In genomic region chr8:108707576-108708281, GRCm38 (mm10) we compare ENCODE assay signal across 8 mouse cellular contexts.
A peak's percentile ranks its signal among the peaks of the same experiment; 100 is the strongest.
DNase-seq lines count a peak whose midpoint lies in the region; ATAC-seq and TF ChIP-seq lines count a peak whose summit lies in the region.

No protein-coding gene starts in this region.

- H3K36me3 ChIP-seq in lung, embryonic 14.5 days (ENCODE audit: insufficient read depth) = no peaks in the 10 kb centered on the region
- no peaks in the 10 kb centered on the region for H3K36me3 ChIP-seq in forebrain, embryonic 12.5 days (replicated peaks)
- H3K36me3 ChIP-seq in limb, embryonic 14.5 days (ENCODE audit: control insufficient read depth, insufficient read depth, low read length) = no peaks in the 10 kb centered on the region
- no peaks in the 10 kb centered on the region for H3K36me3 ChIP-seq in stomach, embryonic 14.5 days (ENCODE audit: control insufficient read depth, insufficient read depth, low read length)

- no peak overlapping the region; the same call in 1 of the 2 replicates for H3K9ac ChIP-seq in lung, embryonic 14.5 days
- peak overlapping the region; percentile 47 for H3K9ac ChIP-seq in forebrain, embryonic 12.5 days
- peak overlapping the region; percentile 100 for H3K9ac ChIP-seq in limb, embryonic 14.5 days (ENCODE audit: low read depth, low read length, severe bottlenecking)
- no peak overlapping the region for H3K9ac ChIP-seq in stomach, embryonic 14.5 days (replicated peaks; ENCODE audit: low read depth, low read length)

- H3K27ac ChIP-seq in lung, embryonic 14.5 days (ENCODE audit: low read depth) = peak overlapping the region; percentile 99
- H3K27ac ChIP-seq in forebrain, embryonic 12.5 days = peak overlapping the region; percentile 75
- H3K27ac ChIP-seq in limb, embryonic 14.5 days (replicated peaks; ENCODE audit: low read depth, low read length) = peak overlapping the region; percentile 100
- peak overlapping the region; percentile 75 for H3K27ac ChIP-seq in stomach, embryonic 14.5 days (ENCODE audit: low read length)

- no peak for TF ChIP-seq POLR2A in limb, embryonic 14.5 days (IDR thresholded peaks at IDR 0.05; ENCODE audit: borderline replicate concordance, extremely low read depth, insufficient read depth, insufficient read length)

- peak; percentile 68 for DNase-seq in lung, embryonic 14.5 days
- no peak for DNase-seq in lung, postnatal 14 days
- DNase-seq in limb, embryonic 14.5 days (ENCODE audit: low spot score) = no peak
- no peak for DNase-seq in layer of hippocampus, adult 18-20 months (ENCODE audit: low spot score in 2 of 2)
- no peak for DNase-seq in layer of hippocampus, postnatal 25 days (ENCODE audit: extremely low spot score in 1 of 2, low spot score in 1 of 2)

- peak overlapping the region; percentile 65 for H3K4me2 ChIP-seq in lung, embryonic 14.5 days
- peak overlapping the region; percentile 75 for H3K4me2 ChIP-seq in forebrain, embryonic 12.5 days
- H3K4me2 ChIP-seq in limb, embryonic 14.5 days (replicated peaks; ENCODE audit: low read depth, low read length, severe bottlenecking) = peak overlapping the region; percentile 62
- peak overlapping the region; percentile 47 for H3K4me2 ChIP-seq in stomach, embryonic 14.5 days (replicated peaks; ENCODE audit: low read depth, low read length)

- 7% methylated on average over 5 of the region's 5 CpGs for WGBS in lung, embryonic 14.5 days
- 12% methylated on average over 5 of the region's 5 CpGs for WGBS in forebrain, embryonic 12.5 days
- 6% methylated on average over 5 of the region's 5 CpGs for WGBS in limb, embryonic 14.5 days
- WGBS in stomach, embryonic 14.5 days = 6% methylated on average over 5 of the region's 5 CpGs

- no peaks in the 10 kb centered on the region for H3K27me3 ChIP-seq in lung, embryonic 14.5 days (ENCODE audit: insufficient read depth, low read length)
- H3K27me3 ChIP-seq in forebrain, embryonic 12.5 days = peaks cover 15% of the 10 kb centered on the region; the same call in 1 of the 2 replicates
- H3K27me3 ChIP-seq in limb, embryonic 14.5 days (ENCODE audit: control insufficient read depth, insufficient read depth, low read length) = no peaks in the 10 kb centered on the region
- no peaks in the 10 kb centered on the region for H3K27me3 ChIP-seq in stomach, embryonic 14.5 days (ENCODE audit: control insufficient read depth, insufficient read depth, low read length)

- TF ChIP-seq CTCF in lung, embryonic 14.5 days (IDR thresholded peaks at IDR 0.05; ENCODE audit: low read depth) = no peak

- no peaks in the 10 kb centered on the region for H3K9me3 ChIP-seq in lung, embryonic 14.5 days (ENCODE audit: low read depth, low read length)
- no peaks in the 10 kb centered on the region for H3K9me3 ChIP-seq in forebrain, embryonic 12.5 days
- no peaks in the 10 kb centered on the region for H3K9me3 ChIP-seq in limb, embryonic 14.5 days (ENCODE audit: control insufficient read depth, low read length)
- no peaks in the 10 kb centered on the region for H3K9me3 ChIP-seq in stomach, embryonic 14.5 days (ENCODE audit: control insufficient read depth, low read depth, low read length)

- H3K4me1 ChIP-seq in lung, embryonic 14.5 days (ENCODE audit: insufficient read depth) = peaks cover 44% of the 10 kb centered on the region
- H3K4me1 ChIP-seq in forebrain, embryonic 12.5 days = peaks cover 72% of the 10 kb centered on the region
- peaks cover 59% of the 10 kb centered on the region for H3K4me1 ChIP-seq in limb, embryonic 14.5 days (ENCODE audit: control insufficient read depth, insufficient read depth, low read length)
- H3K4me1 ChIP-seq in stomach, embryonic 14.5 days (ENCODE audit: control insufficient read depth, insufficient read depth, low read length) = peaks cover 64% of the 10 kb centered on the region

- H3K4me3 ChIP-seq in lung, embryonic 14.5 days (ENCODE audit: low read depth, low read length) = peak overlapping the region; percentile 93; the same call in 1 of the 2 replicates
- peak overlapping the region; percentile 7; the same call in 1 of the 2 replicates for H3K4me3 ChIP-seq in forebrain, embryonic 12.5 days (replicated peaks)
- H3K4me3 ChIP-seq in limb, embryonic 14.5 days (replicated peaks; ENCODE audit: low read length) = peak overlapping the region; percentile 92
- H3K4me3 ChIP-seq in stomach, embryonic 14.5 days (ENCODE audit: low read depth, low read length) = no peak overlapping the region

- ATAC-seq in lung, embryonic 14.5 days (ENCODE audit: insufficient read depth) = no peak
- no peak for ATAC-seq in forebrain, embryonic 12.5 days (ENCODE audit: low FRiP score)
- no peak for ATAC-seq in limb, embryonic 14.5 days (ENCODE audit: low FRiP score, low read depth)
- ATAC-seq in stomach, embryonic 14.5 days (ENCODE audit: insufficient number of reproducible peaks, insufficient read depth, low FRiP score, low read depth) = no peak
- ATAC-seq in CD4-positive, CD25-positive, alpha-beta regulatory T cell, adult 4 months = no peak

Comparison
In these comparisons a context has a peak if more than half of its experiments do, and no peak if none do; other contexts are left out.
1. H3K9ac ChIP-seq: peak in forebrain, embryonic 12.5 days (single experiment) and limb, embryonic 14.5 days (single experiment); none in lung, embryonic 14.5 days (single experiment) and stomach, embryonic 14.5 days (single experiment).
2. Peak in every context shown above with its lines, with median percentiles within 50 percentile points of each other: H3K27ac ChIP-seq and H3K4me2 ChIP-seq.